Mouse (Mus musculus) embryonic facial prominence, embryonic 11.5 days (tissue): ENCODE data around the gene Sapcd1. TPM values are rescaled to one million over a fixed set of nuclear protein-coding genes. Genes with fewer than 3 reads are reported as not detected.

ENCODE experiments used
- ATAC-seq: fragments of 200-750 bp; cut with Nextera tagmentation; replicated peaks from 2 replicates; pipeline ENCODE4 v1.8.0; 2017; ENCODE audit warnings: low read depth; ENCODE audit not compliant: insufficient number of reproducible peaks, low FRiP score, low TSS enrichment
- DNase-seq: peaks from one replicate; pipeline ENCODE4 v3.0.0-alpha.2; 2015; ENCODE audit warnings: low spot score
- H3K27ac ChIP-seq: fragments of 300-500 bp; sonication (generic); replicated peaks from 2 replicates; pipeline ENCODE4 v1.5.1; 2014; ENCODE audit warnings: mild to moderate bottlenecking, low read depth, low read length, control low read depth
- H3K27me3 ChIP-seq: fragments of 300-500 bp; sonication (generic); 2 replicates; pipeline ENCODE4 v1.6.1; 2014; ENCODE audit warnings: mild to moderate bottlenecking, low read length, moderate library complexity, mixed read lengths; ENCODE audit not compliant: control insufficient read depth, insufficient read depth
- H3K36me3 ChIP-seq: fragments of 300-500 bp; sonication (generic); replicated peaks from 2 replicates; pipeline ENCODE4 v1.6.1; 2014; ENCODE audit warnings: low read depth, mild to moderate bottlenecking, low read length, moderate library complexity, mixed read lengths; ENCODE audit not compliant: control insufficient read depth, insufficient read depth
- H3K4me1 ChIP-seq: fragments of 300-500 bp; sonication (generic); 2 replicates; pipeline ENCODE4 v1.6.1; 2014; ENCODE audit warnings: low read length, mixed read lengths; ENCODE audit not compliant: control insufficient read depth, insufficient read depth
- H3K4me2 ChIP-seq: fragments of 300-500 bp; sonication (generic); 2 replicates; pipeline ENCODE4 v1.6.1; 2014; ENCODE audit warnings: low read depth, mild to moderate bottlenecking, control low read depth, low read length, moderate library complexity
- H3K4me3 ChIP-seq: fragments of 300-500 bp; sonication (generic); 2 replicates; pipeline ENCODE4 v1.5.1; 2014; ENCODE audit warnings: low read depth, low read length, control low read depth
- H3K9ac ChIP-seq: fragments of 300-500 bp; sonication (generic); replicated peaks from 2 replicates; pipeline ENCODE4 v1.6.1; 2014; ENCODE audit warnings: mild to moderate bottlenecking, control low read depth, low read length
- H3K9me3 ChIP-seq: fragments of 300-500 bp; sonication (generic); replicated peaks from 2 replicates; pipeline ENCODE4 v1.6.1; 2016; ENCODE audit warnings: mild to moderate bottlenecking, low read length, inconsistent platforms, mixed read lengths; ENCODE audit not compliant: control insufficient read depth
- WGBS: fragments of 180-500 bp; shearing (Covaris S2); extraction: QIAGEN DNeasy Blood & Tissue Kit; methylation state at CpG from one replicate; pipeline ENCODE4 v1.1.7; 2014; 5-methylcytosine and 5-hydroxymethylcytosine counted together
- polyA plus RNA-seq: library from polyadenylated mRNA; unstranded; fragments of >200 nt; fragmentation: Nextera tagmentation; extraction: Ambion mirVana; gene quantifications from 2 replicates; pipeline ENCODE4 v1.2.1, GENCODE M21; 2014

Gene Sapcd1
- 3.5 and 7.5 TPM in 2 replicates for polyA plus RNA-seq

DNA sequence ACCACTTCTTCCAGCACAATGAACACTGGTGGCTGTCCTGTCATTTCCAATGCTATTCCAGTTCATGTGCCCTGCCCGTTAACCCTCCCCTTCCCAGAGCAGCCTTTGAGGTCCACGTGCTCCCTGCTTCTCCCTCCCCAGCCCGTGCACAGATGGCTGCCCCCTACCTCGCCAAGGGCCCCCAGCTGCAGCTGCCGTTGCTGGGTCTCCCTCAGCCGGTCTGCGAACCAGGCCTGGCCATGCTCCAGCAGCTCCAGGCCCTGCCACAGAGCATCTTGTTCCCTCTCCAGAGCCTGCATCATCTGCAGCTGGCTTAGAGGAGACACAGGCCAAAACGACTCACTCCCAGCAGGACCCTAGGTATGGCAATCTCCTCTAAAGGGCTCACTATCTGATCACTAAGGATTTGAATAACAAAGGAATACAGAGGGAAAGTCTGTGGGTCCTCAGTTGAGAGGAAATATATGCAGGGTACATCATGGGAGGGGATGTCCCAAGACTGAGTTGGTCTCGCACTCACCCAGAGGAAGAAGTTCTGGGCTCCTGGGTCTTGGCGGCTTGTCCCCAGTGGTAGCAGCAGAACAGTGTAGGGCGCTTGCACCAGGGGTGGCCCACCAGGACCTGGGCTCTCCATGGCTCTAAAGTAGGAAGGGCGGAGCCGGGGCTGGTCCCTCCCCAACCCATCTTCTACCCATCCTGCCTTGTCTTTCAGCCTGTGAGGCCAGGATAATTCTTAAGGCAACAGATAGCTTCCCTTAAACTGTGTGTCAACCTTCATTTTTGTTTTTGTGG lies at the start of gene Sapcd1:
Gene Sapcd1, minus strand, starts transcription at position 740 of the 792 bp plus-strand sequence.
- Histone ChIP-seq H3K9ac (peak within 1 kb of the TSS; percentile 51), H3K4me3 (peak within 1 kb of the TSS; percentile 12; the same call in 1 of the 2 replicates), H3K27ac (peak within 1 kb of the TSS; percentile 38; the same call in 1 of the 2 replicates), H3K9me3 (no peaks in the 10 kb centered on the region), H3K27me3 (no peaks in the 10 kb centered on the region), H3K4me2 (peak within 1 kb of the TSS; percentile 25; the same call in 1 of the 2 replicates), H3K4me1 (peaks cover 3% of the 10 kb centered on the region), H3K36me3 (no peaks in the 10 kb centered on the region)
- DNase-seq, result peak; percentile 38
- WGBS, result 37% methylated on average over 13 of the region's 13 CpGs
- 0 out of 2 replicates have a peak, but pooled peaks have one; percentile 45 for ATAC-seq

DNA sequence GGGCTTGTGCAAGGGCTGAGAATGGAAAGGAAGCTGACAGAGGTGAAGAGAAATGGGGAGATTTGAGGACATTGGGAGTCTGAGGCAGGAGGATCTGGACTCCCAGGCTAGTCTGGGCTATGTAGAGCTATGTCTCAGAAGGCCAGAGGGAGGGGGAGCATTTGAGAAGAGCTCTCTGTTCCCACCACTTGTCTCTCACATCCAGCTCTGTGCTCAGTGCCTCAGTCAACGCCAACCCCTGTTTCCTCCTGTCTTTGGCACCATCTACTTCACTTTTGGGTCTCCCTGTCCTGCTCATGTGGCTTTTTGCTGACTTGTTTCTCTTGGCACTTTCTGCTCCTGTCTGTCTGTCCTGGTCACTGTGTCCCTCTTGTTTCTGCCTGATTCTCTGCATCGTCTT lies 49.5 kb upstream of the Sapcd1 start:
- ATAC-seq (no peak), DNase-seq (no peak)
- no peaks in the 10 kb centered on the region for H3K27me3 ChIP-seq
- peaks cover 9% of the 10 kb centered on the region for H3K4me1 ChIP-seq
- no peak overlapping the region for H3K4me3 ChIP-seq
- no peak overlapping the region for H3K27ac ChIP-seq
- no peaks in the 10 kb centered on the region for H3K9me3 ChIP-seq
- no peak overlapping the region for H3K4me2 ChIP-seq
- WGBS, result 50% methylated on average over 2 of the region's 2 CpGs
- H3K36me3 ChIP-seq, result no peaks in the 10 kb centered on the region
- peak overlapping the region; percentile 6; the same call in 1 of the 2 replicates for H3K9ac ChIP-seq

DNA sequence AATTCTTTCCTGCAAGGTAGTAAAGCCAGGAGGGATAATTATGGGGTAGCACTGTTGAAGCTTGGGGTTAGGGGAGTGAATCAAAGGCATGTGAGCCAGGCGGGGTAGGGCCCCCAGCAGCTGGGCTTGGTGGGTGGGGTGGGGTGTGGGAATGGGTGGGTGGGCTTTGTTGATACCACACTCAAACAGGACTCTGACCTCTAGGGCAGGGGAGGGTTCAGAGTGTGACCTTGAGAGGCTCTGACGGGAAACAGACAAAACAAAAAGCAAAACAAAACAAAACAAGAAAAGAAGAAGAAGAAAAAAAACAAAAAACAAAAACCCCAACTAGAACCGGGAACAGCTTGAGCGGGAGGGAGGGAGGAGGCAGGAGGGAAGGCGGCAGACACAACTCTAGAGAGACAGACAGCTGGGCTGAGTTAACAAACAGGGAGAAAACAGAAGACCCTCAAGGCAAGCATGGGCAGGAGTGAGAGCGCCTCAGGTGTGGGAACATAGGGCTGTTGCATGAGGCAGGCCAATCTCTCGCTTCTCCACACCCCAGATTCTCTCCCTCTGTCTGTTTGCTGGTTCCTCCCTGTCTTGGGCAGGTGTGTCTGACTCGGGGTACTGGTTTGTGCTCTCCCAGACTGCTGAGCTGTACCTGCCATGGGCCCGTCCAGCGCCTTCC lies 48.8 kb upstream of the Sapcd1 start, which contains the start of gene Ly6g6e:
Gene Ly6g6e, plus strand, starts transcription at position 396 of the 670 bp plus-strand sequence.
- ATAC-seq, result no peak
- Histone ChIP-seq H3K4me3 (no peak within 1 kb of the TSS), H3K9ac (peak within 1 kb of the TSS; percentile 26), H3K27me3 (no peaks in the 10 kb centered on the region), H3K36me3 (no peaks in the 10 kb centered on the region), H3K9me3 (no peaks in the 10 kb centered on the region), H3K4me2 (peak within 1 kb of the TSS; percentile 7; the same call in 1 of the 2 replicates), H3K27ac (no peak within 1 kb of the TSS), H3K4me1 (peaks cover 9% of the 10 kb centered on the region)
- DNase-seq, result peak; percentile 43
- 15% methylated on average over 10 of the region's 10 CpGs for WGBS

DNA sequence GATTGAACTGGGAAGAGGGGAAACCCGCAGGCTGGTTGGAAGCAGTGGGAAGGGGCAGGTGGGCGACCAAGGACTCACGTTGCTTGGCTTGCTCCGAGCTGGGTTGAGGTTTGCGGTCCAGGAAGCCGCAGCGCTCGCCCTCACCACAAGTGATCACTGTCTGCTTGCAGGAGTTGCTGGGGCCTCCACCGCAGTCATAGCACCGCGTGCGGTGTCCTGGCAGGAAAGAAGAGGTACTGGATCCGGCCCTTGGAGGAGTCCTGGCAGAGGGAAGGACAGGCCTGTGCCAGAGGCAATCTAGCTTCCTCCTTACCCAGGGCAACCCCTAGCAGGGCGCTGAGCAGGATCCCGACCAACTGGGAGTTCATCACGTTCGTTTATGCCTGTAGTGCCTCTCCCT lies 46.3 kb upstream of the Sapcd1 start:
- no peak overlapping the region for H3K27ac ChIP-seq
- no peak overlapping the region for H3K9ac ChIP-seq
- 49% methylated on average over 16 of the region's 17 CpGs for WGBS
- ATAC-seq (no peak), DNase-seq (no peak)
- H3K27me3 ChIP-seq, result no peaks in the 10 kb centered on the region
- no peaks in the 10 kb centered on the region for H3K9me3 ChIP-seq
- peaks cover 9% of the 10 kb centered on the region for H3K4me1 ChIP-seq
- H3K4me2 ChIP-seq, result no peak overlapping the region
- H3K36me3 ChIP-seq, result no peaks in the 10 kb centered on the region
- H3K4me3 ChIP-seq, result no peak overlapping the region

DNA sequence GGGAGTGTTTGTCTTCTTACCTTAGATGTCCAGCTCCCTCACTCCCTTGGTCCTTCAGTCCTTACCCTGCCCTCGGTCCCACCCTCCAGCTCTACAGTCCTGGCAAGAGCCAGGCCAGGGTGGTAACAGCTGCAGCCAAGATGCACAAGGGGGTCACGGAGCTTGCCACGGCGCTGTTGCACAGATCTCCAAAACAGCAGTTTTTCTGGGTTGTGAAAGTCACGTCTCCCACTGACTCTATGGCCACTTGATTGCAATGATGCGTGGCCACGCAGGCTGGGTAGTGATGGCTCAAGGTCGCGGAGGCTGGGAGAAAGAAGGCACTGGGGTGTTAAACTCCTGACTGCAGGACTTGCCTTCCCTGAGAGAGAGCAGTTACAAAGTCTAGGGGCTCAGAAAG lies 43.6 kb upstream of the Sapcd1 start:
- no peak for ATAC-seq
- no peak overlapping the region; the same call in 1 of the 2 replicates for H3K27ac ChIP-seq
- H3K27me3 ChIP-seq, result peaks cover 6% of the 10 kb centered on the region
- H3K4me1 ChIP-seq, result peaks cover 2% of the 10 kb centered on the region; the same call in 1 of the 2 replicates
- H3K36me3 ChIP-seq, result no peaks in the 10 kb centered on the region
- no peak overlapping the region for H3K4me3 ChIP-seq
- H3K9ac ChIP-seq, result no peak overlapping the region
- no peak for DNase-seq
- WGBS, result 81% methylated on average over 9 of the region's 9 CpGs
- H3K4me2 ChIP-seq, result no peak overlapping the region
- H3K9me3 ChIP-seq, result no peaks in the 10 kb centered on the region

DNA sequence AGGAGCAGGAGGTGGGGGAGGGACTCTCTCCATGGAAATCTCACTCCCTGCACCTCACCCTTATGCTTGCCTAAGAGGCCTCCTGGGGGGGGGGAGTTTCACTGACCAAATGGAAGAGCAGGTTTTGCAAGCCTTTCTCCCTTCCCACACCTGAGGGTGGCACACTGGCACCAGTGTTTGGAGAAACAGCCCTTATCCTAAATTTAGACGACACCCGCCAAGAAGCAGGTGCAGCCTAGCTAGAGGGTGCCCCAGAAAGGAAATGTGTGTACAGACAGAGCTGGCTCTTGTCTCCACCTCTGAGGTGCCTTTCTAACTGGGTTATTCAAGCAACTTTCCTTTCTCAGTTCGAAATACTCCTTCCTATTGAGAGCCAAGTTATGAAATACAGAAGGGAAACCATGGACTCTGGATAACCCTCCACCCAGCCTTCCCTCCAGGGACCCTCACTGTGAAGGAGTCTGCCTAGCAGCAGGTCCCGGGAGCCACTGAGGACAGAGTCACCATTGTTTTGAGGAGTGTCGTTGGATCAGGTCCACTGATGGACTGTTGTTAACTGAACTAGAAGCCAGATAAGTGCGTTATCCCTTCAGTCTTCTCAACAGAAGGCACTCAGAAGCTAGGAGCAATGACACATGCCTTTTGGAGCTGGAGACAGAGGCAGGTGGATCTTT lies 42.9 kb upstream of the Sapcd1 start:
- 50% methylated on average over 6 of the region's 6 CpGs for WGBS
- no peak for ATAC-seq

DNA sequence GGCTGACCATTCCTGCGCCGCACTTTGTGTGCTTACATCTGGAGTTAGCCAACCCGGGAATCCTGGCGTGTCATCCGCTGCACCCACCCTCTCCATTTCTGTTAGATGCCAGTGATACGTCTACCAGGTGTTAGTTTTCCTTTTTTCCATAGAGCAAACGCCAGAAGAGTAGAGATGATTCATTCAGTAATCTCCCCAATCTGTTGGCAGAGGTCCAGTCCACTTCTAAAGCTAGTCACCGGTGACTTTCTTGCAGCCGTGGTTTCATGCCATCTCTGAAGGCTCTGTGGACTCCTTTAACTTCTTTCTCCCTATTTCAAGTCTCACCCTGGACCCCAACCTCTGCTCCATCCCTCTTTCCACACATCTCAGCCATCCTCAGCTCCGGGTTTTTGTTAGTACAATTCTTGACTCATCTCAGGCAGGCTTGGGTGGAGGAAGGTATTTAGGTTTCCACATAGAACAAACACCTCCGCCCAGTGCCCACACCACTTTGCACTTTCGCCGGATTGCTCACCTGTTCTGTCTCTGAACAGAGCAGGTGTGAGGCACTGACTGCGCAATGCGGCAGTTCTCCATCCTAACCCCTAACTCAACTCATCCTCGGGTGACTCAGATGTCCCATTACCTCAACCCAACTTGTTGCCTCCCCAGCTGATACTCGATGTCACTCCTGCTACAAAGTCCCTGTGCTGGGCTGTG lies 40.5 kb upstream of the Sapcd1 start:
- DNase-seq, result no peak
- Histone ChIP-seq H3K4me3 (no peak overlapping the region), H3K4me2 (no peak overlapping the region; the same call in 1 of the 2 replicates), H3K9ac (no peak overlapping the region), H3K36me3 (no peaks in the 10 kb centered on the region), H3K27me3 (peaks cover 14% of the 10 kb centered on the region), H3K4me1 (peaks cover 4% of the 10 kb centered on the region; the same call in 1 of the 2 replicates), H3K27ac (no peak overlapping the region), H3K9me3 (no peaks in the 10 kb centered on the region)
- 82% methylated on average over 17 of the region's 17 CpGs for whole genome bisulfite sequencing
- ATAC-seq, result no peak

More for the DNA sequence above, 42.9 kb upstream of the Sapcd1 start:
- no peak for DNase-seq
- Histone ChIP-seq H3K9ac (no peak overlapping the region), H3K27me3 (peaks cover 9% of the 10 kb centered on the region), H3K4me3 (no peak overlapping the region), H3K4me2 (no peak overlapping the region), H3K27ac (no peak overlapping the region), H3K9me3 (no peaks in the 10 kb centered on the region), H3K36me3 (no peaks in the 10 kb centered on the region), H3K4me1 (no peaks in the 10 kb centered on the region)
